Mouse (Mus musculus): ENCODE results near the gene Fggy.

Gene Fggy

DNA sequence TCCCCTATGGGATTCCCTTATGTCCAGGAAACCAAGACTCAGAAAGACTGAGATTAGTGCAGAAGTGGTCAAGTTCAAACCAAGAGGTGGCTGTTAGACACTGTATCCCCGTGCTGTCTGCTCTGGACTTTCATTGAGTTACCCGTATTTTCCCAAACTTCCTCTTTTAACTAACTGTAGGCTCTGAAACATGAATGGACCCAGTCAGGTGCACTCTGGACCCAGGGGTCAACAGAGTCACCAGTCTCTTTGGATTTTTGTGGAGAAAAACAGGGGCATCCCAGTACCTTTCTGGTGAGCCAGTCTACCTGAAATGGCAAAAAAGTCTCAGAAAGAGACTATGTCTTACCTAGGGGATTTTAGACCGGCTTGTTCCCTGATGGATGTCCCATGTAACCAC, 33.6 kb downstream of the Fggy start:
- CTCF ChIA-PET: no interaction called here

DNA sequence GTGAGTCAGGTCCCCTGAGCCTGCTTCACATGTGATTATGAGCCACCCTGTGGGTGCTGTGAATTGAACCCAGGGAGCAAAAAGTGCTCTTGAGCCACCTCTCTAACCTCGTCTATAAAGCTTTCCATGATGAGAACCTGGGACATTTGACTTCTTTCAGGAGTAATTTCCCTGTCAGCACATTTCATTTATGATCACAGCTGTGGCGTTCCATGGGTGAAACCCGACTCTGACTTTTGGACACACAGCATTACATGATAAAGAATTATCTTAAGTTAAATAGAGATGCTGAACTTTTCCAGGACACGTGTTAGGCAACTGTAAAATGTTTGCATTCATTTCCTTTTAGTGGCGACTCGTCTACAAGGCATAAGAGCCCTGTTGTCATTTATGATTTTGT, 39.9 kb downstream of the Fggy start:
- CTCF ChIA-PET: interaction anchor here (0.6 kb wide), 1 partner anchor 12 kb away, joined by 6 read pairs; no protein-coding TSS in a partner anchor

DNA sequence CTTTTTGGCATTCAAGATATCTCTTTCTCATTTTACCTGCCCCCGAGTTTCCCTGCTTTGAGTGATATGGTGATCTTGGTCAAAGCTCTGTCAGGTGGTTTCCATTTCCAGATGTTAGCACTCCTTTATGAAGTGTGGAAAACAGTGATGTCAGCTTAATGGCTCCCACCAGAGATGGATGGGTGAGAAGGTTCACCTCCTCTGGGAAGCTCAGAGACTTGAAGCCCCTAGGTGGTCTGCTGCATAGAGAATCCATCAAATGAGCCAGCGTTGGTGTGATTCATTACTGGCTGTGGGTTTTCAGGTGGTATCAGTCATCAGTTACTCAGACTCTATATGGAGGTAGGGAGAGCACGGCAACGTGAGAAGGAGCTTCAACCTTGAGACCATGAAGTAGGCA, 44.5 kb downstream of the Fggy start:
- CTCF ChIA-PET: no interaction called here

DNA sequence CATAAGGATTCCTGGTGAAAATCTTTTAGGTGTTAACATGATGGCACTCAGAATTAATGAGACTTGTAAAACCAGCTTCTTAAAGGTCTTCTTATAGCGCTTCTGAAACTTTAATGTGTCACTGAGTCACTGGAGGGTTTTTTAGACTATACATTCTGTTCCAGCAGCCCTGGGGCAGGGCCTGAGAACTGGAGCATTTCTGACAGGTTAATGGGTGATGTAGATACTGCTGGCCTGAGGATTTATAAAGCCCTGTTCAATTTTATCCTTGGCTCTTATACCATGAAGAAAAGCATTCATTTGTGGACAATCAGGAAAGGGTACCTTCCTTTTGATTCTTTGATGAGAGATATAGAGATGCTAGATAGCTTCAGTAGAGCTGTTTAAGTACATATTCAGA, 45.9 kb downstream of the Fggy start:
- CTCF ChIA-PET: no interaction called here

DNA sequence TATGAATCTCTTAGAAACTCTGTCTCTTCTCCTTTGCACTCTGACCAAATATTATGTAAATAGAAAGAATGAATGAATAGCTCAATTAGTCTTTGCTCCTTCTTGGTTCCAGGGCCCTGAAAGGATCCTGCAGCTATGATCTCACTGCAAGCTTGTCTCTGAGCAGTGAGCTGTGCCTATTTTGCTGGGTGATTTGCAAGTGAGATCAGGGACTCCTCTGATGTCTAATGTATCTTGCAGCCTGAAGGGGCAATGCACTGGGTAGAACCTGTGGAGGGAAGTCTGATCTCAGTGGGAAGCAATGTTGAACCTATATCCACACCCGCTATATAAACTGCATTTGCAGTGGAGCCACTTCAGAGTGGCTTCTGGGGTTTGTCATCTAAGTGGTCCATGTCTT, 53.4 kb downstream of the Fggy start:
- CTCF ChIA-PET: no interaction called here

DNA sequence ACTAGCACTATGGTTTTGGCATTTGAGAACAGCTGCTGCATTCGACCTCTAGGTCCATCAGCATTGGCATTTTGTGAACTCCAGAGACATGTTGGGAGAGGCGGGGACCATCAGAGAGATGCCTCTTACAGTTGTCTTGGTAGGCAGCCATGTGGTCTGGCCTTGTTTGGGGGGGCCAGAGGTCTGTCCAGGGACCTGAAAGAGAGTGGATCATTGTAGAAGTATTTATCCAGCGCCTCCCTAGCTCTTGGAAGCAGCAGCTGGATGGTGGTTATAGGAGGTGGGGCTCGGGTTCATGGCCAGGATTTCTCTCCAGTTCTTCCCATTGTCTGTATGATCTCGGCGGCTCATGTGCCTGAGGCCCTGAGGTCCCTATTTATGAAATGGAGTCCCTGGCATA, 54.1 kb downstream of the Fggy start:
- CTCF ChIA-PET: no interaction called here

DNA sequence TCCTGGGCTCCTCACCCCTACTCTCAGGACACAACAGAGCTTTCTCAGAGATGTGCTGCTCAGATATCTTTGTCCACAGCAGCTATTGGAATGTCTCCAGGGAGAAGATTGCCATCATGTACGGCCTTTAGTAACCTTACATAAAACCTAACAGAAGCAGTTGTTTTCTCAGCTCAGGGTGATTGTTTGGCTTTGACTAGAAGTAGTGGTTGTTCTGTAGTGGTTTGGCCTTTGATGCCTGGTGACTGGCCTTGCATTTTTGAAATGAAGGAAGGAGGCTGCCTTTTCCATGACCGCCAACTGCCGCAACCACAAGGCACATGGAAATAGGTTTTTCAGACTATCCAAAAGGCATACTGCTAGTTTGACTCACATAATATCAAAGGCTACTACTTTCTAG, 63.7 kb downstream of the Fggy start:
- CTCF ChIA-PET: no interaction called here

DNA sequence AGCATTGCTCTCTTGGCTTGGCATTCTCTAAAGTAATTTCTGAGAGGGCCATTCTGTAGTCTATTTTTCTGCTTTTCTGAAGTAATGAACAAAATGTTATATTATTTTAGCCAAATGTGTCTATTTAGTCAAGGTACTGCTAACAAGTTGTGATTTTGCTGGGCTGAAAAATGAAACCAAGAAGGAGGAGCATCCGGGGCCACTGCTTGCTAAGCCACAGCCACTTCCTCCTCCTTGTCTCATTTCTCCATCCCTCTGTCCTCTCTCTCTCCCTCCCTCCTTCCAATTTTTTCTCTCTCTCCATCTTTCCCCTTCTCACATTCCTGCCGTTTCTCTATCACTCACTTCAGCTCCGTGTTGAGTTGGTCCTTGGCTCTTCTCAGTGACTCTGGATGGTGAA, 67.4 kb downstream of the Fggy start:
- CTCF ChIA-PET: no interaction called here

DNA sequence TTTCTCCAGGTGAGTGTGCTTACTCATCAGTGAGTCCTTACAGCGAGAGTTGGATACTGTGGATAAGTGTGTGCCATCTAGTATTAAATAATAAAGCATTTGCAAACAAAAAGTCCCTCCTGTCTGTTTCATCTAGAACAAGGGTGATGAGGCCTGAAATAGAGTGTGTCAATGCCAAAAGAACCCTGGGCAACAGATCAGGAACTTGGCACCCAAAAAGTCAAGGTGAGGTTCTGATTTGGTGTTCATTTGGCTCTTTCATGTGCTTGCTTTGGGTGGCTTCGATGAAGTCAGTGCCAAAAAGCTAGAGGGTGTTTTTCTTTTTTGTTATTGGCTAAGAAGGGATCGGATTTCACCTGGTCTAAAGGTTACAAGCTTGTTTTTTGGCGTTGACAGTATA, 68.3 kb downstream of the Fggy start:
- CTCF ChIA-PET: no interaction called here

DNA sequence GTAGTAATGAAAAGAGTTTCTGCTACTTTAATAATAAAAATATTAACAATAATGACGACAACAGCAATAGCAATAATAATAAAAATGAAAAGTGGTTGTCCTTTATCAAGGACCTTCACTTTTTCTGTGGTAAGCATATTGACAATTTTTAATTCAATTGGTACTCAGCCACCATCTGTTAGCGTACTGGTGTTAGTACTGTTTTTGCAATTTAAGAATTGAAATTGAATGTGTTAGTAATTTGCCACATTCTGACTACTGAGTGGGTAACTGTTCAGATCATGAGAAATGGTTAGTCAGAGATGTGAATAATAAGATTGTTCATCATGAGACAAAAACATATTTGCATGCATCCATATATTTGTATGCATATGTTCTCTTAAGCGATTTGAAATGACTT, 68.9 kb downstream of the Fggy start:
- CTCF ChIA-PET: no interaction called here

DNA sequence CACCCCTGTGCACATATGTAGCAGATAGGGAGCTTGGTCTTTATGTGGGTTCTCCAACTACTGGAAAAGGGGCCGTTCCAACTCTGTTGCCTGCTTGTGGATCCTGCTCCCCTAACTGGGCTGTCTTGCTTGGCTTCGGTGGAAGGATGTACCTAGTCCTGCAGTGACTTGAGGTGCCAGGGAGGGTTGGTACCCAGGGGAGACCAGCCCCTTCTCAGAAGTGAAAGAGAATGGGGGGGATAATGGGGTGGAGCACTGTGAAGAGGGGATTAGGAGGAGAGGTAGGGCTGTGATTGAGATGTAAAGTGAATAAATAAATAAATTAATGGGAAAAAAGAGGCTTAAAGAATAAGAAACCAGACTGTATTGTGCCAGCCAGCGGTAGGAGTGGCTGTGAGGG, 77.6 kb downstream of the Fggy start:
- CTCF ChIA-PET: no interaction called here

DNA sequence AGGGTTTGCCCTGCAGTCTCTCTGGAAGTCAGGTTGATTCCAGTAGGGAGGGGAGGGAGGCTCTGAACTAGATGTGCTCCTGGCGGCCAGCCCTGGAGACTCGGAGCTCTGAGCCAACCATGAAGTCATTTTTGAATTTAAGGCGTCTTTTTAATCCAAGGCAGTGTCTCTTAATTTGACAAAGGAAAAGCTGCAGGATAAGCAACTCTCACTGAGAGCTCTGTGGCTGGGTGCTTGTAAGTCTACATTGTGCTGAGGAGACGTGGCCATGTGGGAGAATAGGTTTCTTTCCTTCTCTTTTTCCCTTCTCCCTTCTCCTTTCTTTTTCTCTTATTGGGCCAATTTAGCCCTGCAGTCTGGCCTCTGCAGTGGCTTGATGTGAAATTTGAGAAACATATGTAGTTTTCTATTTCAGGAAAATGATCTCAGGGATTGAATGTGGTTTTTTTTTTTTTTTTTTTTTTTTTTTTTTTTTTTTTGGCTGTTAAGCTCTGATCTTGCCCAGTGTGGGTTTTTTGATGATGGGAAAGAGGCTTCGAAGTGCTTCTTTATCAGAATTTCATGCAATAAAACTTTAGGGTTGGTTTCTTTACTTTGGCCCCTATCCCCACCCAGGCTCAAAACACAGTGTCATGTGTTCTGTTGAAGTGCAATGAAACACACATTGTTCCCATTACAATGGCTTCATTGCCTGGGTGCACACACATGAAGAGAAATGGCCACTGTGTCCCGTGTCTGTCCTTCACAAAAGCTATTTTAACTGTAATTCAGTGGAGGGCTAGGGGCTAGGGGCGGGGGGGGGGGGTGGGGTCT, 79.8 kb downstream of the Fggy start:
- CTCF ChIA-PET: no interaction called here

DNA sequence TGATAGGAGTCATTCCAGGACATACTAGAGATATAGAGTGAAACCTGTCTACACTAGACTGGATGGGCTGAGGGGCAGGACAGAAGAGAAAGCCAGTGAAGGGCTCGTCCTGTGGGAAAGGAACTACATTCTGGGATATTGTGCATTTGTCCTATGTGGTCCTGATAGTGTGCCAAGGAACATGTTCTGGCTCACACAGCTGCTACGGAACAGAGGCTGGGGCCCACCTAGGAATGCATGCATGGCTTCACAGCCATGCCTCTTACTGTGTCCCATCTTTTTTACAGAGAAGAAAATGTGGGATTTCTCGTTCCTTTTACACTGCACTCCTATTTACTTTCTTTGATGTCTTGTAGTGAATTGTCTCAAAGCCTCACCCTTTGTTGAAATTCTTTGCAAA, 80.8 kb downstream of the Fggy start:
- CTCF ChIA-PET: no interaction called here

DNA sequence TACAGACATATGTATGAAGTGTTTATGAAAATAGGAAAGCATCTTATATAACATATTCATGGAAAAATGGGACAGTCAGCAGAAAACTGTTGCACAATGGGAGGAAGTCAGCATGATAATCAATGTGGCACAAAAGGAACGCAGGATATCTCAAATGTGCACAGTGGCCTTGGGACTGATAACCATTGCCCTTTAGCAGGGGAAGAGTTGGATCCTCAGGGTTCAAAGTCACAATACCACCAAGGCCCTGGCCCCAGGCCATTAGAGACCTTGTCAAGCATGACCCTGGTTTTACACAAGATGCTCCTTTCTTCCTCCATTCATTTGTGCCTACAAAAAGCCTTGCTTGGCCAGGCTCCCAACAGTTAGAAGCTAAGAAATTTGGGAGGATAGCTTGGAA, 83.5 kb downstream of the Fggy start:
- CTCF ChIA-PET: no interaction called here

DNA sequence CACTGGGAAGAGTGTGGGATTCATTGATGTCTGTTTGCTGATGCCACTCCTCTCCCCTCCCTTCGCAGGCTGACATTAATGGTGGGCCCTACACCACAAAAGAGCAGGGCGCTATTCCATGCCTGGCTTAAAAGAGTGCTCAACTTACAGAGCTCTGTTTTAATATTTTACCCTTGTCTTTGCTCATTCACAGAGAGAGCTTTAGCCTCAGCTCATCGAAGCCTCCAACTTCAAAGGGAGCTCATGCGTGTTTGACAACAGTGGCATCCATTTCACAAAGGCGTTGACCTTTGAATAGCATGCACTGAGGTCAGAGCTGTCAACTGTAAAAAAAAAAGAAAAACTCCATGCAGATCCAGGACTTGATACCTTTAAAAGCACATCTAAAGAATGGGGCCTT, 86.7 kb downstream of the Fggy start:
- CTCF ChIA-PET: no interaction called here

DNA sequence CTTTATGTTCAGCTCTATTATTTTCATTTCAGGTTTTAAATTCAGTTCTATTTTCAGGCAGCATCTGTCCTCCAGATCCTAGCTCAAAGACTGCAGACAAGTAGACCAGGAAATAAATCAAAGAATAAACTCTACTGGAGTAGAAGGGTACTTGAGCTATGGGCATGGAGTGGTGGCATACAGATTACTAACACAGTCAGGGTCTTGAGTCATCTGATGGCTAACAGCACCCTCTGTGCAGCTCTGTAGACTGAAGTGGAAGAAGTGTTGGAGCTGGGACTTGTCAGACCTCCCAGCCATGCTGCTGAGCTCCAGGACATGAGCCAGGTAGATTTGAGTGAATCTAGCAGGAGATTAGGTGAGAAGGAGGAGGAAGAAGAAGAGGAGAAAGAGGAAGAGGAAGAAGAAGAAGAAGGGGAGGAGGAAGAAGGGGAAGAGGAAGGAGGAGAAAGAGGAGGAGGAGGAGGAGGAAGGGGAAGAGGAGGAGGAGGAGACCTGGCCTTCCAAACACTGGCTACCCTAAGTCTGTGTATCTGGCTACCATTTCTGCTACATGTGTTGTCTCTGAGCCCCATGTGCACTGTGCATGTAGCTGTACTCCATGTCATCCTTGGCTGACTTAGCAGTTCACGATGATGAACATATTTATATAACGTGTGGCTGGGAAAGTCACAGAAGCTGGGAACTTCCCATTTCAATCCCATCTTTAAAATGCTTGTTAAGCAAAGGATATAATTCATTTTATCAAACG, 91.7 kb downstream of the Fggy start:
- CTCF ChIA-PET: no interaction called here

DNA sequence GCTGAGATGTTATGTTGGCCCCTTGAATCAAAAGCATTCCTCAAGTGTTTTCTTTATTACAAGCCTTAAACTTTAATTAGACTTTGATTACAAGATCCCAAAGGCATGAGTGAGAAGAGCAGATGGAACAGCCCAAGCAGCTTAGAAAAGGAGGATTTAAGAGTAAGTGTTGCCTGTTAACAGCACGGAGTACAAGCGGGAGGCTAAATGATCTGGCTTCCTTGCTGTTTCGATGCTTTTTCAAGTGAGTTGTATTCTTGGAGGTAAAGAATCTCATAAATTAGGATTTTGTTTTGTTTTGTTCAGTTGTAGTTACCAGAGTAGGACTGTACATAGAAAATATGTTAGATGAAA, 92.2 kb downstream of the Fggy start:
- CTCF ChIA-PET: no interaction called here

DNA sequence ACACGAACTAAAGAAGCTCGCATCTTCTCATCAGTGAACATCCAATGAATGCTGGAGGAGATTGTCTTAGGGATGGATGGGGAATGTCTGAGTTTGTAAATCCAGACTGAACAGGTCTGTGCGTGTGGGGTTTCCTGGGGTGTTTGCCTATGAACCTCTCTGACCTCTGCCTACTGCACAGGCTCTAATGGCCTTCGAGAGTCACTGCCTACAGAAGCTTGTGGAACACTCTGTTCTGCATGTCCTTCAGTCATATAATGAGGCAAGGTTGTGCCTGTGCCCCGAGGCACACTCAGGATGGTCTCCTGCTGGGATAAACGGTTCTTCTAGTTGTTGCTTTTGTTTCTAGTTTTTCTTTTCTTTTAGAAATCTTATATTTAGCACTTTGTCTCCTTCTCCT, 92.7 kb downstream of the Fggy start:
- CTCF ChIA-PET: no interaction called here

DNA sequence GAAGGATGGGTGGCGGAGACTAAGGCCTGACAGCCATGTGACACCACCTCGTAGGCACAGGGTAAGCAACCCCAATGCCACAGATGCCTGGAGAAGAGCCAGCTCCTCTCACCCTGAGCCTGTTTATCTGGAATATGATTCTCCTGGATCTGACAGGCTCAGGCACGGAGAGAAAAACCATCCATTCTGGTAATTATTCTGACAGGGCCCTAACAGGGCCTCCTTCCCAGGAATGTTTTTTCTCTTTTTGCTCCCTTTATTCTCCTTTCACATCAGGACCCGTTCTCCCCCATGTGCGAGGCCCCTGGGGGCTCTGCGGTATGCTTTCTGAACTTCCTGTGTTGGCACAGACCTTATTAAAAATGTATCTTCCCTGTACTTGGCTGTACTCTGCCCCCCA, 94.7 kb downstream of the Fggy start:
- CTCF ChIA-PET: no interaction called here

DNA sequence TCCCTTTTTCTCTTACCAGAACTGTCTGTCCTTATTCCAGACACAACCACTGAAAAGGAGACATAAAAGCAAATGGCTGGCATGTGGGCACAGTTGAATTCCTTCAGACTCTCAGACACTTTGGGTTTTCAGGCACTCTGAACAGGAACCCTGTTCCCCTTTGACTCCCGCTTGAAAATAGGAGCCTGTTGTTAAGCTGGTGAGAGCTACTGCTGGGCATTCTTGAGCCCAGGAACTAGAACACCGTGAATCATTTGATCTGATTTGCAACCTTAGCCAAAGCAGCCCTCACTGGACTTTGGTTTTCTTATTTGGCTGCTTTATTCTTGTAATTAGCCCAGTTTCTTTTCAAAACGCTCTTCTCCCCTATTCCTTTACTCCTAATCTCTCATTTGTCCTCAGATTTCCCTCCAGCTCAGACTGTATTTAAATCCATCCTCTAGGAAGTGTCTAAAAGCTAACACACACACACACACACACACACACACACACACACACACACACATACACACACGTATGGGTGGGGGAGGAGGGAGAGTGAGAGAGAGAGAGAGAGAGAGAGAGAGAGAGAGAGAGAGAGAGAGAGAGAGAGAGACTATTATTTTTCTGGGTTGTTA, 96.1 kb downstream of the Fggy start:
- CTCF ChIA-PET: no interaction called here

DNA sequence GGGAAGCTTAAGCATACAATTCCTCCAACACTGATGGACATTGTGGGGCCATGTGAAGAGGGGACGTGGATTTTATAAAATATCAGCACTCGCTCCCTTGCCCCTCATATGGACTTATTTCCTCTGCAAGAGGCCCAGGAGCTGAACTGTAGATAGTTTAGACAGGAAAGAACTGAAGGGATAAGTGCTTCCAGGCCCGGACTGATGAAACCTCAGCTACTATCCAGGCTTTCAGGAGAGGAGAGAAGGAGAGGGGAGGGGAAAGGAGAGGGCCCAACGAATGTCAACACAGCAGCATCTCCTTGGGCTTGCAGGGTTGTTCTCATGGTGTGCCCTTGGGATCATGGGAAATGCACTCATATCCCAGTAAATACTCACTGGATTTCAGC, 96.6 kb downstream of the Fggy start:
- CTCF ChIA-PET: interaction anchor here (0.7 kb wide), 1 partner anchor 293 kb away, joined by 5 read pairs; no protein-coding TSS in a partner anchor

DNA sequence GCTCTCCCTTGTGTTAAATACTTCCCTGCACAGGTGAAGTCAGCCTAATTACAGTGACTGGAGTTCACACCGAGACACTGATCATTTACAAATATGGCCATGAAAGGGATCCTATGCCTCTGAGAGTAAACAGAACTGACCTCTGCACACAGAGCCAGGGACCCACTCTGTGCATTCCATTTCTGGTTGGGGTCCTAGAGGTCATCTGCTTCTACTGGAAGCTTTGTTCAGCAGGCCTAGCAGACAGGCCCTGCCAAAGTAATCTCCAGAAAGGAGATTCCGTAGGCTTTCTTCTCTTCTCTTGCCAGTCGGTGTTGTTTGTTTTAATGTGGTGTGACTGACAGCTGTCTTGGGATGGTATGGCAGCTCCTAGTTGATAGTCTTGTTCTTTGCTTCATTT, 101.7 kb downstream of the Fggy start:
- CTCF ChIA-PET: no interaction called here

DNA sequence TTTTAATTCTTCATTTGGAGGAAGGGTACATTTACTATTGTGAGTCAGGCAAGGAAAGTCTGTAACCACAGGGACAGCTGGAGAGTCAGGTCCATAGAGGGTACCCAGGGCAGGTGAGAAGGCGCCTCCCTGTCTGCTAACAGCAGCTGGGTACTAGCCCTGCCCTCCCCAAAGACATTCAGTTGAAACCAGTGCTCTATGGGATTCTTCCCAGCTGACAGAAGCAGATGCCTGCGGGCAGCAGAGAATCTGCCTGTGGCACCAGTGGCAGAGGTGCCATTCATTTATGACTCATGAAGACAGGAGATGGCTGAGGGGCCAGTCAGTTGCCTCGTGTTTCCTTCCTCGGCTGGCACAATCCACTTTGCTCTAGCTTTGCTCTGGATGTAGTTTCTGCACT, 106.3 kb downstream of the Fggy start:
- CTCF ChIA-PET: no interaction called here

DNA sequence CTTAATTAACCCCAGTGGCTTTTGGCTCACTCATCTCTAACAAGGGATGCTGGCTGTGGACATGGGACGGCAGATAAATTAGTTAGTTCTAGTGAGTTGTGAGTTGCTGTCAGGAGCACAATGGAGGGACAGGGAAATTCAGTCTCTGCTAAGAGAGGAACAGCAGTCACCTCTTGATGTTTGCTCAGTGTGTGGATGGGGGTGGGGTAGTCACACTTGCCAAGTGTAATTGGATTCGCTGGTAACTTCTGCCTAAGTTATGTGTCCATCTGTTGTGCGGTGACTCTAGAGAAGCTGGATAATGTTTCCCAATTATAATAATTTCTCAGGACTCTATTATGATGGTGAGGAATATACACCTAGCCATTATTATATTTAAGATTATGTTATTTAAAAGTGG, 107.0 kb downstream of the Fggy start:
- CTCF ChIA-PET: no interaction called here

All from spleen, embryonic (tissue).